Mouse (Mus musculus) heart, embryonic 16.5 days (tissue): ENCODE measurements around the gene S100a2. TPM values are rescaled to one million over a fixed set of nuclear protein-coding genes. Genes with fewer than 3 reads are reported as not detected.

Experiments
- ATAC-seq: fragments of 200-750 bp; cut with Nextera tagmentation; replicated peaks from 2 replicates; pipeline ENCODE4 v1.8.0; 2017; ENCODE audit warnings: moderate number of reproducible peaks; ENCODE audit not compliant: insufficient read depth, low FRiP score; ENCODE audit errors: extremely low read depth
- H3K27ac ChIP-seq: fragments of 300-500 bp; sonication (generic); 2 replicates; pipeline ENCODE4 v1.5.1; 2014; ENCODE audit warnings: mild to moderate bottlenecking, low read length, control low read depth, moderate library complexity
- H3K27me3 ChIP-seq: fragments of 300-500 bp; sonication (generic); 2 replicates; pipeline ENCODE4 v1.6.1; 2014; ENCODE audit warnings: low read length, mixed read lengths; ENCODE audit not compliant: control insufficient read depth, insufficient read depth
- H3K36me3 ChIP-seq: fragments of 300-500 bp; sonication (generic); 2 replicates; pipeline ENCODE4 v1.6.1; 2014; ENCODE audit not compliant: control insufficient read depth, insufficient read depth
- H3K4me1 ChIP-seq: fragments of 300-500 bp; sonication (generic); 2 replicates; pipeline ENCODE4 v1.6.1; 2014; ENCODE audit warnings: low read length, mixed read lengths; ENCODE audit not compliant: control insufficient read depth, insufficient read depth
- H3K4me2 ChIP-seq: fragments of 300-500 bp; sonication (generic); 2 replicates; pipeline ENCODE4 v1.6.1; 2014; ENCODE audit warnings: low read depth, mild to moderate bottlenecking, control low read depth, low read length
- H3K4me3 ChIP-seq: fragments of 300-500 bp; sonication (generic); 2 replicates; pipeline ENCODE4 v1.5.1; 2014; ENCODE audit warnings: mild to moderate bottlenecking, control low read depth, low read length
- H3K9ac ChIP-seq: fragments of 300-500 bp; sonication (generic); 2 replicates; pipeline ENCODE4 v1.6.1; 2014; ENCODE audit warnings: low read length, control low read depth
- H3K9me3 ChIP-seq: fragments of 300-500 bp; sonication (generic); replicated peaks from 2 replicates; pipeline ENCODE4 v1.6.1; 2016; ENCODE audit warnings: low read length; ENCODE audit not compliant: control insufficient read depth
- WGBS: fragments of 180-500 bp; shearing (Covaris S2); extraction: QIAGEN DNeasy Blood & Tissue Kit; methylation state at CpG from one replicate; pipeline ENCODE4 v1.1.7; 2014; 5-methylcytosine and 5-hydroxymethylcytosine counted together
- polyA plus RNA-seq: library from polyadenylated mRNA; unstranded; fragments of >200 nt; fragmentation: Nextera tagmentation; extraction: Ambion mirVana; gene quantifications from 2 replicates; pipeline ENCODE4 v1.2.1, GENCODE M21; 2015

S100a2 gene
- polyA plus RNA-seq, 1 experiment from 2014 or later, result not detected

DNA sequence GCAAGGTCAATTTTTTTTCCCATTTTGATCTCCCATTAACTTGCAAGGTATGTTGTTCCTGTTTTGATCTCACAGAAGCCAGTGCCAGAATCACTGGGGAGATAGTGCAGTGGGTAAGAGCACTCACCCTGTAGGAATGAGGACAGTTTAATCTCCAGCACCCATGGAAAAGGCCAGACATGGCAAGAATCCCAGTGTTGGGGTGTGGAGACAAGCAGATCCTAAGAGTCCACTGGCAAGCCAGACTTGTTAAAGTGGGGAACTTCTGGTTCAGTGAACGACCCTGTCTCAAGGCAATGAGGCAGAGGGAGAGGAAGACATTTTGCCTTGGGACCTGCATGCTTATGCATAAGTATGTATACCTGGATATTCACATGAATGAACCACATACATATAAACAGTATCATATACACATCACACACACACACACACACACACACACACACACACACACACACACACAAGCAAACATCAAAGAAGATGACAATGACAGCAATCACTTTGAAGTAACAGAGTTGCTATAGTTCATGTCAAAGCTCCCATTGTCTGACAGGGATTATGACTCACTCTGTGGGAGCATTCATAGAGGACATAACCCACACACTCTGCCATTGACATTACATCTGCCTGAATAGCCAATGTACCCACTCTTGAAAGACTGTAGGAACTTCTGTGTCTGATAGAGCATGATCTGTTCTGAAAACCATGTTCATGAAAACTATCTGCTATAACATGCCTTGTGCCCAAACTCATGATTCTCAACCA lies 48.6 kb downstream of the S100a2 start:
- H3K9ac ChIP-seq, result no peak overlapping the region
- H3K27ac ChIP-seq, result no peak overlapping the region
- no peak for ATAC-seq
- no peak overlapping the region for H3K4me2 ChIP-seq
- no peaks in the 10 kb centered on the region for H3K9me3 ChIP-seq
- WGBS, result 60% methylated on average over 1 of the region's 1 CpGs
- no peaks in the 10 kb centered on the region for H3K4me1 ChIP-seq
- H3K4me3 ChIP-seq, result no peak overlapping the region
- H3K36me3 ChIP-seq, result no peaks in the 10 kb centered on the region
- no peaks in the 10 kb centered on the region for H3K27me3 ChIP-seq

DNA sequence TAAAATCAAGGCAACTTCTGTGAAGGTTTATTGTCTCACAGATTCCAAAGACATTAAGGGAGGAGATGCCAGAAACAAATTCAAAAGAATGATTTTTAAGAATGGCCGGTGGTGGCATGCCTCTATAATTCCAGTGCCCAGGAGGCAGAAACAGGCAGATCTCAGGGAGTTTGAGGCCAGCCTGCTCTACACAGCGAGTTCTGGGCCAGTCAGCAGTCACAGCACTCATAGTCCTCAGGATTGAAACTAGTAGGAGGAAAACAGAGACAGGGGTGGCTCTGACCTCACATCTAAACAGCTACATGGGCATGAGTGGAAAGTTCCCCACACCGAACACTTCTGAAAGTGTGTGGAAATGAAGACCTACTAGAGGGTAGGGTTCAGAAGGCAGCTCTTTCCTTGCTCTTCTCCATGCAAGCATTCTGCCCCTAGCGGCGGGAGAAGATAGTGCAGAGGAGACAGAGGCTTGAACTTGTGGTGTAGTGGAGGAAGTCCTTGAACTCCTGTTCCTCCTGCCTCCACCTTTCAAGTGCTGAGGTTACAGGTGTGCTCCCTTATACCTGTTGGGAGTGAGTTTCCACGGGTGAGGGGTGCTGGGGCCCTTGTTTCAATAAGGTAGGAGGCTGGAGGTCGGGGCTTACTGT lies 49.6 kb downstream of the S100a2 start:
- no peak overlapping the region for H3K27ac ChIP-seq
- no peak overlapping the region for H3K4me3 ChIP-seq
- no peak overlapping the region for H3K9ac ChIP-seq
- no peak overlapping the region for H3K4me2 ChIP-seq
- H3K36me3 ChIP-seq, result no peaks in the 10 kb centered on the region
- no peaks in the 10 kb centered on the region for H3K4me1 ChIP-seq
- 47% methylated on average over 7 of the region's 7 CpGs for WGBS
- no peak for ATAC-seq
- H3K9me3 ChIP-seq, result no peaks in the 10 kb centered on the region
- H3K27me3 ChIP-seq, result no peaks in the 10 kb centered on the region

DNA sequence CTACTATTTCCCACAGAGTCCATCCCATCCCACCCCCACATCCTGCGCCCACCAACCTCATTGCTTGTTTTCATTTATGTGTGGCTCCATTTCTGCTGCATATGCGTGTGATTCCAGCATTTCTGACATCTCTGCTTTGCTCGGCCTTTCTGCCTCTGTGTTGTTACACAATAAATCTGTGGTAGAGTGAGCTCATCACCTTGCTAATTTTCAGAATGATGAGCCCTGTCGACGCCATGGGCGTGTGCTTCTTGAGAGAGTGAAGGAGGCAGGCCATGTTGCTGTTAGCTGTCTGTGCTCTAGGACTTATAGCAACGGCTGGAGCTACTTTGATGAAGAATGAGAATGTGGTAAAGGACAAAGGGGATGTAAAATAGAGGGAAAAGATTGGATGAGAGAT lies 50.9 kb downstream of the S100a2 start:
- H3K36me3 ChIP-seq, result no peaks in the 10 kb centered on the region
- no peak overlapping the region for H3K9ac ChIP-seq
- no peak overlapping the region for H3K4me3 ChIP-seq
- H3K4me2 ChIP-seq, result no peak overlapping the region
- no peak for ATAC-seq
- no peak overlapping the region for H3K27ac ChIP-seq
- H3K4me1 ChIP-seq, result no peaks in the 10 kb centered on the region
- WGBS, result 70% methylated on average over 7 of the region's 7 CpGs
- H3K9me3 ChIP-seq, result no peaks in the 10 kb centered on the region
- no peaks in the 10 kb centered on the region for H3K27me3 ChIP-seq

Other genes with a start within 250 kb of the S100a2 start
- 5.6 and 6.7 TPM in 2 replicates for gene Slc27a3, start 200.3 kb upstream of the S100a2 start, polyA plus RNA-seq
- 18.4 and 19.8 TPM in 2 replicates for gene Ints3, start 156.6 kb upstream of the S100a2 start, polyA plus RNA-seq
- gene Npr1, start 124.4 kb upstream of the S100a2 start, polyA plus RNA-seq, result 11.3 and 13.0 TPM in 2 replicates
- 103 and 104 TPM in 2 replicates for gene Ilf2, start 114.1 kb upstream of the S100a2 start, polyA plus RNA-seq
- gene Snapin, start 99.2 kb upstream of the S100a2 start, polyA plus RNA-seq, result 76.1 and 88.9 TPM in 2 replicates
- gene Chtop, start 80.7 kb upstream of the S100a2 start, polyA plus RNA-seq, result 95.6 and 98.2 TPM in 2 replicates
- gene S100a1, start 75.9 kb upstream of the S100a2 start, polyA plus RNA-seq, result 348 and 352 TPM in 2 replicates
- 84.4 and 88.6 TPM in 2 replicates for gene S100a13, start 75.8 kb upstream of the S100a2 start, polyA plus RNA-seq
- 5.7 and 7.3 TPM in 2 replicates for gene S100a14, start 63.4 kb upstream of the S100a2 start, polyA plus RNA-seq
- 96.5 and 110 TPM in 2 replicates for gene S100a16, start 53.0 kb upstream of the S100a2 start, polyA plus RNA-seq
- gene S100a3, start 29.7 kb upstream of the S100a2 start, polyA plus RNA-seq, result 1.4 and 3.8 TPM in 2 replicates
- not detected in 2 replicates for gene Gm42674, start 11.7 kb downstream of the S100a2 start, polyA plus RNA-seq
- 5.8 and 11.8 TPM in 2 replicates for gene S100a4, start 13.5 kb downstream of the S100a2 start, polyA plus RNA-seq
- gene S100a5, start 18.3 kb downstream of the S100a2 start, polyA plus RNA-seq, result not detected in 2 replicates
- gene S100a6, start 22.6 kb downstream of the S100a2 start, polyA plus RNA-seq, result 56.9 and 61.6 TPM in 2 replicates
- gene S100a7a, start 63.8 kb downstream of the S100a2 start, polyA plus RNA-seq, result 0.14 TPM in 1 of 2 replicates, not detected in the other
- 16.3 and 22.3 TPM in 2 replicates for gene S100a8, start 78.7 kb downstream of the S100a2 start, polyA plus RNA-seq
- gene S100a9, start 105.5 kb downstream of the S100a2 start, polyA plus RNA-seq, result 11.5 and 16.9 TPM in 2 replicates
- not detected in 2 replicates for gene Pglyrp4, start 136.7 kb downstream of the S100a2 start, polyA plus RNA-seq
- gene Gm5849, start 187.6 kb downstream of the S100a2 start, polyA plus RNA-seq, result not detected in 2 replicates